Mouse (Mus musculus) midbrain, embryonic 14.5 days (tissue): Measurements from ENCODE around the gene Stx7. TPM values are rescaled to one million over a fixed set of nuclear protein-coding genes. Genes with fewer than 3 reads are reported as not detected.
A peak's percentile ranks its signal among the peaks of the same experiment; 100 is the strongest.

Source experiments
- ATAC-seq: fragments of 200-750 bp; cut with Nextera tagmentation; 2 replicates; pipeline ENCODE4 v1.8.0; 2017; ENCODE audit warnings: moderate number of reproducible peaks, moderate library complexity; ENCODE audit not compliant: low FRiP score, low TSS enrichment
- DNase-seq: peaks from one replicate; pipeline ENCODE4 v3.0.0-alpha.2; 2015
- H3K27ac ChIP-seq: fragments of 300-500 bp; sonication (generic); replicated peaks from 2 replicates; pipeline ENCODE4 v1.5.1; 2014; ENCODE audit warnings: mild to moderate bottlenecking, low read depth, low read length, moderate library complexity
- H3K27me3 ChIP-seq: fragments of 300-500 bp; sonication (generic); 2 replicates; pipeline ENCODE4 v1.6.1; 2014; ENCODE audit warnings: low read length, control low read depth, mixed read lengths; ENCODE audit not compliant: control insufficient read depth, insufficient read depth
- H3K36me3 ChIP-seq: fragments of 300-500 bp; sonication (generic); 2 replicates; pipeline ENCODE4 v1.6.1; 2014; ENCODE audit warnings: low read length, control low read depth; ENCODE audit not compliant: control insufficient read depth, insufficient read depth
- H3K4me1 ChIP-seq: fragments of 300-500 bp; sonication (generic); 2 replicates; pipeline ENCODE4 v1.6.1; 2014; ENCODE audit warnings: mild to moderate bottlenecking, antibody characterized with exemption, low read length, control low read depth; ENCODE audit not compliant: control insufficient read depth, insufficient read depth
- H3K4me2 ChIP-seq: fragments of 300-500 bp; sonication (generic); 2 replicates; pipeline ENCODE4 v1.6.1; 2014; ENCODE audit warnings: mild to moderate bottlenecking, low read length, moderate library complexity
- H3K4me3 ChIP-seq: fragments of 300-500 bp; sonication (generic); replicated peaks from 2 replicates; pipeline ENCODE4 v1.5.1; 2014; ENCODE audit warnings: low read depth, low read length
- H3K9ac ChIP-seq: fragments of 300-500 bp; sonication (generic); replicated peaks from 2 replicates; pipeline ENCODE4 v1.6.1; 2014; ENCODE audit warnings: mild to moderate bottlenecking, low read length, moderate library complexity
- H3K9me3 ChIP-seq: fragments of 300-500 bp; sonication (generic); 2 replicates; pipeline ENCODE4 v1.6.1; 2016; ENCODE audit warnings: low read length, control low read depth, mixed read lengths; ENCODE audit not compliant: control insufficient read depth
- WGBS: fragments of 180-500 bp; shearing (Covaris S2); extraction: QIAGEN DNeasy Blood & Tissue Kit; methylation state at CpG from one replicate; pipeline ENCODE4 v1.1.7; 2014; 5-methylcytosine and 5-hydroxymethylcytosine counted together
- polyA plus RNA-seq: library from polyadenylated mRNA; unstranded; fragments of >200 nt; fragmentation: Nextera tagmentation; extraction: Ambion mirVana; gene quantifications from 2 replicates; pipeline ENCODE4 v1.2.1, GENCODE M21; 2014

The Stx7 gene
- polyA plus RNA-seq, 1 experiment from 2014 or later = 358 TPM

GRCm38 (mm10) chr10:24160349-24160748, 11.2 kb downstream of the Stx7 start:
- Histone ChIP-seq H3K4me2 (no peak overlapping the region), H3K27me3 (no peaks in the 10 kb centered on the region), H3K4me3 (no peak overlapping the region), H3K27ac (no peak overlapping the region), H3K9ac (no peak overlapping the region), H3K4me1 (peaks cover 18% of the 10 kb centered on the region), H3K36me3 (peaks cover 31% of the 10 kb centered on the region), H3K9me3 (no peaks in the 10 kb centered on the region)
- no peak for DNase-seq
- no peak for ATAC-seq
- 92% methylated on average over 7 of the region's 7 CpGs for WGBS

GRCm38 (mm10) chr10:24164137-24164908, 15.2 kb downstream of the Stx7 start:
- ATAC-seq = no peak
- DNase-seq = peak; percentile 14
- Histone ChIP-seq H3K9ac (no peak overlapping the region), H3K36me3 (0 out of 2 replicates have a peak, but pooled peaks cover 2% of the 10 kb centered on the region), H3K4me1 (peaks cover 27% of the 10 kb centered on the region), H3K4me2 (no peak overlapping the region), H3K27ac (no peak overlapping the region), H3K9me3 (no peaks in the 10 kb centered on the region), H3K27me3 (no peaks in the 10 kb centered on the region), H3K4me3 (no peak overlapping the region)
- 41% methylated on average over 11 of the region's 11 CpGs for WGBS

GRCm38 (mm10) chr10:24164909-24165304, 15.8 kb downstream of the Stx7 start:
- H3K27me3 ChIP-seq = no peaks in the 10 kb centered on the region
- no peak overlapping the region for H3K9ac ChIP-seq
- H3K9me3 ChIP-seq = no peaks in the 10 kb centered on the region
- no peak overlapping the region for H3K4me3 ChIP-seq
- ATAC-seq (no peak), DNase-seq (no peak)
- H3K4me1 ChIP-seq = peaks cover 27% of the 10 kb centered on the region
- no peaks in the 10 kb centered on the region for H3K36me3 ChIP-seq
- WGBS = 59% methylated on average over 6 of the region's 6 CpGs
- H3K27ac ChIP-seq = no peak overlapping the region
- H3K4me2 ChIP-seq = no peak overlapping the region

GRCm38 (mm10) chr10:24165526-24166055, 16.5 kb downstream of the Stx7 start:
- no peak overlapping the region for H3K9ac ChIP-seq
- H3K27ac ChIP-seq = no peak overlapping the region
- H3K4me1 ChIP-seq = peaks cover 27% of the 10 kb centered on the region
- no peak for DNase-seq
- H3K4me3 ChIP-seq = no peak overlapping the region
- H3K9me3 ChIP-seq = no peaks in the 10 kb centered on the region
- H3K27me3 ChIP-seq = no peaks in the 10 kb centered on the region
- WGBS = 56% methylated on average over 1 of the region's 1 CpGs
- H3K4me2 ChIP-seq = no peak overlapping the region
- H3K36me3 ChIP-seq = no peaks in the 10 kb centered on the region
- ATAC-seq = no peak

- ATAC-seq = no peak
- DNase-seq = no peak
- no peak overlapping the region for H3K4me2 ChIP-seq
- H3K27me3 ChIP-seq = no peaks in the 10 kb centered on the region
- no peaks in the 10 kb centered on the region for H3K36me3 ChIP-seq
- WGBS = 92% methylated on average over 11 of the region's 11 CpGs
- peaks cover 21% of the 10 kb centered on the region for H3K4me1 ChIP-seq
- no peak overlapping the region for H3K27ac ChIP-seq
- H3K4me3 ChIP-seq = no peak overlapping the region
- H3K9ac ChIP-seq = no peak overlapping the region
- no peaks in the 10 kb centered on the region for H3K9me3 ChIP-seq
Observed at GRCm38 (mm10) chr10:24167978-24168583, 19.0 kb downstream of the Stx7 start.

- 98% methylated on average over 1 of the region's 1 CpGs for WGBS
- no peak overlapping the region for H3K27ac ChIP-seq
- no peak for DNase-seq
- no peaks in the 10 kb centered on the region for H3K27me3 ChIP-seq
- no peak overlapping the region for H3K4me3 ChIP-seq
- H3K4me2 ChIP-seq = no peak overlapping the region
- H3K9ac ChIP-seq = no peak overlapping the region
- ATAC-seq = no peak
- H3K4me1 ChIP-seq = peaks cover 21% of the 10 kb centered on the region
- no peaks in the 10 kb centered on the region for H3K36me3 ChIP-seq
- no peaks in the 10 kb centered on the region for H3K9me3 ChIP-seq
Observed at GRCm38 (mm10) chr10:24168854-24169253, 19.8 kb downstream of the Stx7 start.

- no peak overlapping the region for H3K4me3 ChIP-seq
- WGBS = 89% methylated on average over 4 of the region's 4 CpGs
- H3K9ac ChIP-seq = no peak overlapping the region
- H3K9me3 ChIP-seq = no peaks in the 10 kb centered on the region
- no peaks in the 10 kb centered on the region for H3K4me1 ChIP-seq
- H3K27me3 ChIP-seq = no peaks in the 10 kb centered on the region
- H3K27ac ChIP-seq = no peak overlapping the region
- ATAC-seq = no peak
- no peaks in the 10 kb centered on the region for H3K36me3 ChIP-seq
- H3K4me2 ChIP-seq = no peak overlapping the region
- no peak for DNase-seq
Observed at GRCm38 (mm10) chr10:24171906-24172459, 22.9 kb downstream of the Stx7 start.

GRCm38 (mm10) chr10:24173210-24174001, 24.3 kb downstream of the Stx7 start:
- peak; percentile 90 for DNase-seq
- no peak overlapping the region for H3K27ac ChIP-seq
- no peak overlapping the region for H3K9ac ChIP-seq
- H3K4me2 ChIP-seq = no peak overlapping the region
- no peaks in the 10 kb centered on the region for H3K27me3 ChIP-seq
- H3K9me3 ChIP-seq = no peaks in the 10 kb centered on the region
- H3K4me3 ChIP-seq = no peak overlapping the region
- H3K36me3 ChIP-seq = peaks cover under 1% of the 10 kb centered on the region; the same call in 1 of the 2 replicates
- ATAC-seq = no peak
- no peaks in the 10 kb centered on the region for H3K4me1 ChIP-seq
- 57% methylated on average over 10 of the region's 10 CpGs for WGBS
